Mouse (Mus musculus) kidney, embryonic 15.5 days (tissue): ENCODE data around the gene Hoxb7. TPM values are rescaled to one million over a fixed set of nuclear protein-coding genes. Genes with fewer than 3 reads are reported as not detected.

Experiments
- ATAC-seq: fragments of 200-750 bp; cut with Nextera tagmentation; replicated peaks from 2 replicates; pipeline ENCODE4 v1.8.0; 2017; ENCODE audit warnings: moderate TSS enrichment; ENCODE audit not compliant: low FRiP score
- H3K27ac ChIP-seq: fragments of 300-500 bp; sonication (generic); 2 replicates; pipeline ENCODE4 v1.5.1; 2015; ENCODE audit warnings: mild to moderate bottlenecking, inconsistent platforms
- H3K27me3 ChIP-seq: fragments of 300-500 bp; sonication (generic); 2 replicates; pipeline ENCODE4 v1.6.1; 2015; ENCODE audit warnings: inconsistent platforms
- H3K36me3 ChIP-seq: fragments of 300-500 bp; sonication (generic); 2 replicates; pipeline ENCODE4 v1.6.1; 2015; ENCODE audit warnings: inconsistent platforms
- H3K4me1 ChIP-seq: fragments of 300-500 bp; sonication (generic); 2 replicates; pipeline ENCODE4 v1.6.1; 2015; ENCODE audit warnings: inconsistent platforms
- H3K4me2 ChIP-seq: fragments of 300-500 bp; sonication (generic); 2 replicates; pipeline ENCODE4 v1.6.1; 2015; ENCODE audit warnings: moderate library complexity, mild to moderate bottlenecking, inconsistent platforms
- H3K4me3 ChIP-seq: fragments of 300-500 bp; sonication (generic); replicated peaks from 2 replicates; pipeline ENCODE4 v1.5.1; 2015; ENCODE audit warnings: mild to moderate bottlenecking, inconsistent platforms
- H3K9ac ChIP-seq: fragments of 300-500 bp; sonication (generic); 2 replicates; pipeline ENCODE4 v1.6.1; 2015; ENCODE audit warnings: mild to moderate bottlenecking, inconsistent platforms
- H3K9me3 ChIP-seq: fragments of 300-500 bp; sonication (generic); replicated peaks from 2 replicates; pipeline ENCODE4 v1.6.1; 2016; ENCODE audit warnings: inconsistent platforms
- WGBS: fragments of 180-500 bp; shearing (Covaris S2); methylation state at CpG from one replicate; pipeline ENCODE4 v1.1.7; 2015; ENCODE audit warnings: mixed read lengths; 5-methylcytosine and 5-hydroxymethylcytosine counted together
- microRNA counts: library from miRNA; unstranded; fragments of <30 nt; microRNA quantifications from one replicate; lab custom pipeline; 2016
- microRNA-seq: library from miRNA; unstranded; fragments of <30 nt; microRNA quantifications from one replicate; pipeline ENCODE4, GENCODE M21; 2016
- polyA plus RNA-seq: library from polyadenylated mRNA; unstranded; fragments of >200 nt; fragmentation: Nextera tagmentation; extraction: Ambion mirVana; gene quantifications from 2 replicates; pipeline ENCODE4 v1.2.1, GENCODE M21; 2015

Hoxb7 gene
- polyA plus RNA-seq, 1 experiment from 2014 or later = 58.5 TPM

DNA sequence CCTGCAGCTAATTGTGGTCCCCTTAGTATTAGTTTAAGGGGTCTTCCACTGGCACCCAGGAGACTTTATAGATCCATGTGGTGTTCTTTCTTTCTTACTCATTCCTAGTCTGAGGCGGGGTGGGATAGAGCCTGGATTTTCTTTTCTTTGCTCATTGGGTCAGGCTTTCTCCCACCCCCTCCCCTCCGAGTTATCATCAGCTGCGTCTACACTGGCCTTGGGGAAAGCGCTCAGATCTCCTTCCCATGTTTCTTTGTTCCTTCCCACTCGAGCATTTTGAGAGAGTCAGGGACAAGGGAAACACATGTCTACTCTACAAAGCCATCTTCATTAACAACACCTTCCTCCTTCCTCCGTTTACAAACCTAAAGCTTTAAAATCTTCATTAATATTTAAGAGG lies 50.6 kb downstream of the Hoxb7 start:
- ATAC-seq = no peak
- Histone ChIP-seq H3K9ac (no peak overlapping the region), H3K36me3 (peaks cover 34% of the 10 kb centered on the region), H3K9me3 (no peaks in the 10 kb centered on the region), H3K27me3 (no peaks in the 10 kb centered on the region), H3K4me1 (peaks cover 98% of the 10 kb centered on the region), H3K27ac (peak overlapping the region; percentile 100), H3K4me2 (peak overlapping the region; percentile 36), H3K4me3 (no peak overlapping the region)
- WGBS = 32% methylated on average over 6 of the region's 6 CpGs

DNA sequence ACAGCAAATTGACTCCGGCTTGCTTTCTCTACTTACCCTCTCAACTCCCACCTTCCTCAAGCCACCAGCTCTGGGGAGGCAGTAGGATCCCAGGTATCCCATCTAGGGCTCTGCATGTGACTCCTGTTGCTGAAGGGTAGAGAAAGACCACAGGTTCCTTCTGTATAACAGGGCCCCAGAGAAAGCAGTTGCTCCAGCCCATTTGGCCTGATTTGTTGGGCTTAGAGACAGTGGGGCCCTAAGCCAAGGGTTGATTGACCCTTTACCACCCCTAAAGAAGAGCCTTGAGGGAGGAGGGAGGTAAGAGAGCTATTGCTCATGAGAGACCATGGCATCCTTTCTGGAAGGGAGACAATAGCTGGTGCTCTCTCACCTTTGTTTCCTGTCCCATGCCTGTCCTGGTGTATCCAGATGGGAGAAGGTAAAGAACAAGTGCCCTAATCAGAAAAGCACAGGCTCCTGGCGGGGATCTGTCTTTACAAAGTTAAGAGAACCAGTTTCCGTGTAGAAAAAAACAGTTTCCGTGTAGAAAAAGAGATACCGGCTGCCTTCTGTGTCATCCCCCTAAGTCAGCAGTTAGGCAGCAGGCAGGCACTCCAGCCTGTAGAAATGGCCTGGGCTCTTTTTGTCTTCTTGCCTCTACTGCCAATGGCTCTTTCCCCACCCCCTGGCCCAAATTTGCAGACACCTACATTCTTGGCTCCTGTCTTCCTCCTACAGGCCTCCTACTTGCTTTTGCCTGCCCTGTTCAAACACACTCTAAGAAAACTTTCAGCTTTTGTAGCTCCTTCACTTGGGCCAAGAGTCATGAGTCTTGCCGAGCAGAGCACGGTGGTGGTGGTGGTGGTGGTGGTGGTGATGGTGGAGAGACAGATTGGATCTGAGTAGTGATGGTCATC lies 52.8 kb downstream of the Hoxb7 start:
- Histone ChIP-seq H3K27ac (peak overlapping the region; percentile 100), H3K4me1 (peaks cover 98% of the 10 kb centered on the region), H3K4me3 (peak overlapping the region; percentile 43), H3K9ac (peak overlapping the region; percentile 61), H3K36me3 (peaks cover 32% of the 10 kb centered on the region), H3K4me2 (peak overlapping the region; percentile 76), H3K9me3 (no peaks in the 10 kb centered on the region), H3K27me3 (no peaks in the 10 kb centered on the region)
- 41% methylated on average over 7 of the region's 7 CpGs for WGBS
- no peak for ATAC-seq

MicroRNA genes within 50 kb of the gene (microRNA counts, 519-probe panel; counts per million panel counts)
- 4,294 counts per million, percentile 97 among the panel's probes with 10 or more counts for microRNA mmu-miR-10a (lab: Ali Mortazavi, UCI)
- 3,767 counts per million, percentile 93 among the panel's probes with 10 or more counts for microRNA mmu-miR-196a (lab: Ali Mortazavi, UCI)

Small RNA genes lying within 50 kb of the gene (microRNA-seq; reads per million reads assigned to microRNA genes)
- gene Mir10a (184,059 reads per million, percentile 100 among the genes with 10 or more reads in this experiment), gene Mir196a-1 (61.9 reads per million, percentile 52 among the genes with 10 or more reads in this experiment)

Other genes starting within 250 kb of the Hoxb7 start
- 40.6 and 42.0 TPM in 2 replicates for gene Ube2z, start 221.2 kb upstream of the Hoxb7 start, polyA plus RNA-seq
- 648 and 705 TPM in 2 replicates for gene Atp5g1, start 211.0 kb upstream of the Hoxb7 start, polyA plus RNA-seq
- gene Calcoco2, start 174.7 kb upstream of the Hoxb7 start, polyA plus RNA-seq = not detected in 2 replicates
- 0.05 TPM in 1 of 2 replicates, not detected in the other for gene Ttll6, start 152.8 kb upstream of the Hoxb7 start, polyA plus RNA-seq
- gene Hoxb13, start 92.3 kb upstream of the Hoxb7 start, polyA plus RNA-seq = 0.09 and 1.0 TPM in 2 replicates
- 22.3 and 27.2 TPM in 2 replicates for gene Hoxb9, start 15.2 kb upstream of the Hoxb7 start, polyA plus RNA-seq
- 8.9 and 9.8 TPM in 2 replicates for gene Hoxb8, start 4.7 kb upstream of the Hoxb7 start, polyA plus RNA-seq
- 47.1 and 49.1 TPM in 2 replicates for gene Hoxb6, start 5.9 kb downstream of the Hoxb7 start, polyA plus RNA-seq
- 18.8 and 20.2 TPM in 2 replicates for gene Hoxb5, start 16.7 kb downstream of the Hoxb7 start, polyA plus RNA-seq
- 6.4 and 7.1 TPM in 2 replicates for gene Hoxb4, start 31.6 kb downstream of the Hoxb7 start, polyA plus RNA-seq
- gene Hoxb3, start 36.7 kb downstream of the Hoxb7 start, polyA plus RNA-seq = 4.4 and 4.5 TPM in 2 replicates
- 45.7 and 45.9 TPM in 2 replicates for gene Hoxb2, start 63.9 kb downstream of the Hoxb7 start, polyA plus RNA-seq
- 0.27 and 0.35 TPM in 2 replicates for gene Hoxb1, start 79.1 kb downstream of the Hoxb7 start, polyA plus RNA-seq
- 10.4 and 10.6 TPM in 2 replicates for gene Skap1, start 178.0 kb downstream of the Hoxb7 start, polyA plus RNA-seq